Mouse (Mus musculus) CH12.LX (cell line): ENCODE measurements around the gene Samd3. TPM values are rescaled to one million over a fixed set of nuclear protein-coding genes. Genes with fewer than 3 reads are reported as not detected.

Source experiments
- DNase-seq: peaks from one replicate; pipeline ENCODE4 v3.0.0-alpha.2; 2013; ENCODE audit errors: extremely low read depth
- H3K27ac ChIP-seq: 2 replicates; pipeline ENCODE4 v1.5.1; 2012; ENCODE audit warnings: low read depth, mild to moderate bottlenecking, control low read depth, moderate library complexity; ENCODE audit not compliant: insufficient read depth
- H3K27me3 ChIP-seq: replicated peaks from 2 replicates; pipeline ENCODE3; 2012; ENCODE audit warnings: inconsistent platforms
- H3K36me3 ChIP-seq, 2 experiments: replicated peaks in 1 of 2; 2 replicates each; pipeline versions ENCODE3 to v1.6.1; 2012; ENCODE audit warnings: inconsistent platforms in 1 of 2, low read length in 1 of 2, mild to moderate bottlenecking in 1 of 2, mixed read lengths in 1 of 2, moderate library complexity in 1 of 2; ENCODE audit not compliant: control insufficient read depth in 1 of 2, insufficient read depth in 1 of 2
- H3K4me1 ChIP-seq, 2 experiments: 2 replicates each; pipeline ENCODE4 v1.6.1; 2012; ENCODE audit warnings: inconsistent platforms in 1 of 2, moderate library complexity in 1 of 2; ENCODE audit not compliant: insufficient read depth in 2 of 2, control insufficient read depth in 1 of 2
- H3K4me2 ChIP-seq: 2 replicates; pipeline ENCODE4 v1.6.1; 2012; ENCODE audit warnings: low read depth, mild to moderate bottlenecking, control low read depth; ENCODE audit not compliant: poor library complexity, insufficient read depth, severe bottlenecking
- H3K4me3 ChIP-seq, 3 experiments: fragments of 150-350 bp in 1 of 3; sonication (generic) in 1 of 3; replicated peaks in 1 of 3; 2 replicates each; pipeline versions ENCODE3 to v1.5.1; 2011 to 2012; ENCODE audit warnings: low read depth in 2 of 3, low read length in 2 of 3, mild to moderate bottlenecking in 2 of 3, moderate library complexity in 2 of 3, control low read depth in 1 of 3, improper control_type of control experiment in 1 of 3, inconsistent platforms in 1 of 3, mixed read lengths in 1 of 3; ENCODE audit not compliant: poor library complexity in 1 of 3
- H3K79me2 ChIP-seq: replicated peaks from 2 replicates; pipeline ENCODE4 v1.6.1; 2012; ENCODE audit warnings: mild to moderate bottlenecking, moderate library complexity; ENCODE audit not compliant: control insufficient read depth, poor library complexity, insufficient read depth, severe bottlenecking; ENCODE audit errors: extremely low read depth
- H3K9ac ChIP-seq: 2 replicates; pipeline ENCODE4 v1.6.1; 2012; ENCODE audit warnings: low read depth, mild to moderate bottlenecking, control low read depth, moderate library complexity; ENCODE audit not compliant: insufficient read depth
- H3K9me3 ChIP-seq: replicated peaks from 2 replicates; pipeline ENCODE3; 2012; ENCODE audit warnings: low read length, inconsistent platforms, mixed read lengths
- BHLHE40 ChIP-seq: IDR thresholded peaks from 2 replicates; pipeline ENCODE4 v1.6.1; 2011; ENCODE audit warnings: mild to moderate bottlenecking, low read depth, low read length, improper control_type of control experiment
- CTCF ChIP-seq, 2 experiments: IDR thresholded peaks in 1 of 2; conservative IDR thresholded peaks in 1 of 2; 2 replicates each; pipeline ENCODE4 v1.5.1; 2011 to 2012; ENCODE audit warnings: low read depth in 2 of 2, low read length in 2 of 2, improper control_type of control experiment in 1 of 2, inconsistent platforms in 1 of 2, mild to moderate bottlenecking in 1 of 2, moderate library complexity in 1 of 2
- E2F4 ChIP-seq: IDR thresholded peaks from 2 replicates; pipeline ENCODE4 v1.6.1; 2011; ENCODE audit warnings: low read depth, low read length, improper control_type of control experiment; ENCODE audit not compliant: insufficient replicate concordance
- ELF1 ChIP-seq: IDR thresholded peaks from 2 replicates; pipeline ENCODE4 v1.6.1; 2014; ENCODE audit warnings: low read depth, mild to moderate bottlenecking, inconsistent platforms, low read length, improper control_type of control experiment
- EP300 ChIP-seq: IDR thresholded peaks from 2 replicates; pipeline ENCODE4 v1.6.1; 2011; ENCODE audit warnings: low read length, improper control_type of control experiment
- IRF4 ChIP-seq: IDR thresholded peaks from 2 replicates; pipeline ENCODE4 v1.6.1; 2014; ENCODE audit warnings: low read depth, mild to moderate bottlenecking, inconsistent platforms, low read length, improper control_type of control experiment
- MYC ChIP-seq: IDR thresholded peaks from 2 replicates; pipeline ENCODE4 v1.6.1; 2011; ENCODE audit warnings: low read depth, mild to moderate bottlenecking, improper control_type of control experiment, low read length
- POLR2AphosphoS2 ChIP-seq: IDR thresholded peaks from 2 replicates; pipeline ENCODE4 v1.6.1; 2011; ENCODE audit warnings: low read depth, low read length, improper control_type of control experiment
- RAD21 ChIP-seq: IDR thresholded peaks from 2 replicates; pipeline ENCODE4 v1.6.1; 2011; ENCODE audit warnings: low read depth, mild to moderate bottlenecking, low read length, improper control_type of control experiment, moderate library complexity
- RCOR1 ChIP-seq: conservative IDR thresholded peaks from 2 replicates; pipeline ENCODE4 v1.6.1; 2012; ENCODE audit warnings: low read depth, mild to moderate bottlenecking, inconsistent platforms, low read length, improper control_type of control experiment
- TBP ChIP-seq: conservative IDR thresholded peaks from 2 replicates; pipeline ENCODE4 v1.6.1; 2011; ENCODE audit warnings: low read depth, low read length, improper control_type of control experiment
- UBTF ChIP-seq: IDR thresholded peaks from 2 replicates; pipeline ENCODE4 v1.6.1; 2012; ENCODE audit warnings: low read depth, mild to moderate bottlenecking, inconsistent platforms, low read length, improper control_type of control experiment, moderate library complexity
- USF1 ChIP-seq: IDR thresholded peaks from 2 replicates; pipeline ENCODE4 v1.6.1; 2014; ENCODE audit warnings: low read depth, mild to moderate bottlenecking, inconsistent platforms, low read length, improper control_type of control experiment
- ZC3H11A ChIP-seq: IDR thresholded peaks from 2 replicates; pipeline ENCODE4 v1.6.1; 2012; ENCODE audit warnings: low read depth, mild to moderate bottlenecking, inconsistent platforms, low read length, improper control_type of control experiment
- ZMIZ1 ChIP-seq: IDR thresholded peaks from 2 replicates; pipeline ENCODE4 v1.6.1; 2012; ENCODE audit warnings: low read depth, mild to moderate bottlenecking, inconsistent platforms, low read length, improper control_type of control experiment
- dilution Hi-C: fragments of 300-500 bp; cut with MboI; formaldehyde crosslinking; loops from 2 replicates; pipeline ENCODE4 v1.14.3; 2020; ENCODE audit warnings: low sequenced_read_pairs; ENCODE audit not compliant: extremely low pct_unique_long_range_greater_than_20kb, extremely low pct_ligation_motif_present
- in situ Hi-C: fragments of 300-500 bp; cut with MboI; formaldehyde crosslinking; loops from 3 replicates; pipeline ENCODE4 v1.14.3; 2019; ENCODE audit warnings: low sequenced_read_pairs, low pct_ligation_motif_present, low pct_unique_long_range_greater_than_20kb, mixed read lengths
- polyA plus RNA-seq: library from polyadenylated mRNA; unstranded; fragments of >175 nt; gene quantifications from 2 replicates; pipeline ENCODE4 v1.2.1, GENCODE M21; 2012; ENCODE audit warnings: low read depth; ENCODE audit not compliant: insufficient read length
- total RNA-seq, 2 experiments: library from RNA; depleted of rRNA; stranded (reverse); fragments of 300-350 nt in 1 of 2; fragments of >200 nt in 1 of 2; gene quantifications; 2 replicates each; pipeline ENCODE4 v1.2.3; 2012 to 2014

Gene Samd3
- total and polyA plus RNA-seq, 3 experiments, result not detected

DNA sequence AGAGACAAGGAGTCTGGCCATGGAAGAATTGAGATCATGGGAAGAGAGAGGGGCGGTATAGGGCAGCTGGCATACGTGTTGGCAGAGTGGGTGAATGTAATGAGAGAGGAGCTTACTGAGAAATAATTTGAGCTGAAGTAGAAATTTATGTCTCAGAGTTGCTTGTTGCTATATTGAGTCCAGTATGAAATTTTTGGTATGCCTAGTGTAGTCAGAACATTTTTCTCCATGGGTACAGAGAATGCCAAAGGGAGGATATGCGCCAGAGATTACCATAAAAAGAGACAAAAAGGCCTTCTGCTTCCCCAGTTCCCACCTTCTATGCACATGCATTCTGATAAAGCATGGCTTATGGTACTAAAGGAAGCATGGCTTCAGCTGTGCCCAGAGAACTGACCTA is 13.7 kb downstream of the Samd3 start:
- Histone ChIP-seq H3K4me1 (peaks cover 2 to 9% of the 10 kb centered on the region in 2 experiments; a peak in 3 of 4 replicates), H3K79me2 (no peaks in the 10 kb centered on the region), H3K9ac (no peak overlapping the region), H3K4me2 (no peak overlapping the region), H3K27me3 (no peaks in the 10 kb centered on the region), H3K4me3 (no peak overlapping the region), H3K36me3 (no peaks in the 10 kb centered on the region), H3K9me3 (no peaks in the 10 kb centered on the region), H3K27ac (no peak overlapping the region)
- TF ChIP-seq IRF4 (no peak), TBP (no peak), EP300 (no peak), POLR2AphosphoS2 (no peak), ZMIZ1 (no peak), RCOR1 (no peak), USF1 (no peak), ELF1 (no peak), E2F4 (no peak), ZC3H11A (no peak), MYC (no peak), CTCF (conservative IDR thresholded peaks at IDR 0.05 in 1 of 2, IDR thresholded peaks at IDR 0.05 in 1 of 2; ENCODE audit: low read depth in 2 of 2, low read length in 2 of 2) (no peak), UBTF (no peak)
- dilution Hi-C loops (no loop called here), in situ Hi-C loops (no loop called here)
- no peak for DNase-seq

GRCm38 (mm10) chr10:26244466-26244865 is 15.0 kb downstream of the Samd3 start:
- Histone ChIP-seq H3K4me1 (0 out of 4 replicates have a peak, but pooled peaks cover 0 to 2% of the 10 kb centered on the region in 2 experiments), H3K79me2 (no peaks in the 10 kb centered on the region), H3K27me3 (no peaks in the 10 kb centered on the region), H3K9ac (no peak overlapping the region), H3K4me2 (no peak overlapping the region), H3K4me3 (no peak overlapping the region), H3K36me3 (no peaks in the 10 kb centered on the region), H3K27ac (no peak overlapping the region), H3K9me3 (no peaks in the 10 kb centered on the region)
- in situ Hi-C loops, result no loop called here
- dilution Hi-C loops, result no loop called here
- TF ChIP-seq BHLHE40 (0 out of 2 replicates have a peak, but pooled peaks have one; percentile 6), RAD21 (no peak)
- no peak for DNase-seq
